ENCODE assay signal across 8 mouse cellular contexts in genomic region chr5:142404307-142404706, GRCm38 (mm10). TPM values are rescaled to one million over a fixed set of nuclear protein-coding genes. Genes with fewer than 3 reads are reported as not detected.
DNase-seq lines count a peak whose midpoint lies in the region; ATAC-seq lines count a peak whose summit lies in the region.
"Had no signal": no experiment of that assay in that cellular context is flagged by ENCODE, and none has a peak within 500 bp of the region (broad histone marks: within the 10 kb centered on the region; RNA-seq: fewer than 3 reads in every experiment).

No protein-coding gene starts in this region.

- H3K4me3 ChIP-seq in kidney, embryonic 16.5 days (ENCODE audit: low read length) = no peak overlapping the region
- H3K4me3 ChIP-seq in embryonic facial prominence, embryonic 13.5 days = no peak overlapping the region
- 0 out of 2 replicates have a peak overlapping the region, but pooled peaks have one; percentile 3 for H3K4me3 ChIP-seq in hindbrain, embryonic 14.5 days (replicated peaks; ENCODE audit: low read length)

- no peaks in the 10 kb centered on the region for H3K9me3 ChIP-seq in kidney, embryonic 16.5 days (ENCODE audit: low read length)
- H3K9me3 ChIP-seq in embryonic facial prominence, embryonic 13.5 days = no peaks in the 10 kb centered on the region
- no peaks in the 10 kb centered on the region for H3K9me3 ChIP-seq in hindbrain, embryonic 14.5 days (ENCODE audit: control insufficient read depth, low read length)

- 0 out of 2 replicates have a peak overlapping the region, but pooled peaks have one; percentile 7 for H3K4me2 ChIP-seq in kidney, embryonic 16.5 days (replicated peaks; ENCODE audit: low read depth, low read length)
- H3K4me2 ChIP-seq in embryonic facial prominence, embryonic 13.5 days = peak overlapping the region; percentile 93
- peak overlapping the region; percentile 65 for H3K4me2 ChIP-seq in hindbrain, embryonic 14.5 days (replicated peaks)

- peak overlapping the region; percentile 26; the same call in 1 of the 2 replicates for H3K9ac ChIP-seq in kidney, embryonic 16.5 days (replicated peaks; ENCODE audit: low read length)
- H3K9ac ChIP-seq in embryonic facial prominence, embryonic 13.5 days = peak overlapping the region; percentile 44; the same call in 1 of the 2 replicates
- H3K9ac ChIP-seq in hindbrain, embryonic 14.5 days = peak overlapping the region; percentile 83

- H3K4me1 ChIP-seq in kidney, embryonic 16.5 days (ENCODE audit: insufficient read depth, low read length) = peaks cover 67% of the 10 kb centered on the region
- H3K4me1 ChIP-seq in embryonic facial prominence, embryonic 13.5 days = peaks cover 76% of the 10 kb centered on the region
- H3K4me1 ChIP-seq in hindbrain, embryonic 14.5 days (replicated peaks; ENCODE audit: control insufficient read depth, insufficient read depth, low read length) = peaks cover 38% of the 10 kb centered on the region

- no peak for ATAC-seq in kidney, embryonic 16.5 days (ENCODE audit: low FRiP score, low TSS enrichment)
- ATAC-seq in embryonic facial prominence, embryonic 13.5 days (ENCODE audit: insufficient number of reproducible peaks, insufficient read depth, low FRiP score, low TSS enrichment, low read depth) = no peak
- no peak for ATAC-seq in hindbrain, embryonic 14.5 days (ENCODE audit: low FRiP score)

- no peak overlapping the region for H3K27ac ChIP-seq in kidney, embryonic 16.5 days (ENCODE audit: low read length)
- H3K27ac ChIP-seq in embryonic facial prominence, embryonic 13.5 days = no peak overlapping the region
- no peak overlapping the region for H3K27ac ChIP-seq in hindbrain, embryonic 14.5 days
- H3K27ac ChIP-seq: kidney, postnatal 0 days had no signal

- 74% methylated on average over 1 of the region's 1 CpGs for WGBS in kidney, embryonic 16.5 days
- WGBS in embryonic facial prominence, embryonic 13.5 days = 88% methylated on average over 1 of the region's 1 CpGs
- 100% methylated on average over 1 of the region's 1 CpGs for WGBS in hindbrain, embryonic 14.5 days

- no peak for DNase-seq in kidney, adult 18-20 months
- DNase-seq in hindbrain, embryonic 14.5 days (ENCODE audit: low spot score) = no peak
- peak; percentile 53 for DNase-seq in naive thymus-derived CD4-positive, alpha-beta T cell, adult 2 months (ENCODE audit: low read depth)
- no peak for DNase-seq in adrenal gland, postnatal 4 days (ENCODE audit: low spot score in 2 of 2)
- DNase-seq in spleen, adult 12 weeks (ENCODE audit: low spot score) = no peak

- peaks cover 6% of the 10 kb centered on the region; the same call in 1 of the 2 replicates for H3K36me3 ChIP-seq in kidney, embryonic 16.5 days (ENCODE audit: insufficient read depth, low read length)
- peaks cover 20% of the 10 kb centered on the region for H3K36me3 ChIP-seq in embryonic facial prominence, embryonic 13.5 days
- H3K36me3 ChIP-seq in hindbrain, embryonic 14.5 days (replicated peaks; ENCODE audit: control insufficient read depth, insufficient read depth) = peaks cover 3% of the 10 kb centered on the region; the same call in 1 of the 2 replicates

- no peaks in the 10 kb centered on the region for H3K27me3 ChIP-seq in kidney, embryonic 16.5 days (ENCODE audit: insufficient read depth, low read length)
- no peaks in the 10 kb centered on the region for H3K27me3 ChIP-seq in embryonic facial prominence, embryonic 13.5 days
- no peaks in the 10 kb centered on the region for H3K27me3 ChIP-seq in hindbrain, embryonic 14.5 days (ENCODE audit: control insufficient read depth, insufficient read depth, low read length)

RNA-seq across cellular contexts. Expression of gene Foxk1, which starts 3.0 kb away (rescaled TPM):
- 3.6 and 4.4 TPM in 2 replicates for polyA plus RNA-seq in kidney, embryonic 16.5 days (2015; fragmentation: Nextera tagmentation; extraction: Ambion mirVana)
- polyA plus RNA-seq in embryonic facial prominence, embryonic 13.5 days (2015; fragmentation: Nextera tagmentation; extraction: Ambion mirVana) = 5.0 and 6.3 TPM in 2 replicates
- 5.4 and 5.9 TPM in 2 replicates for polyA plus RNA-seq in hindbrain, embryonic 14.5 days (2014; fragmentation: Nextera tagmentation; extraction: Ambion mirVana)
- total RNA-seq in adrenal gland, postnatal 4 days (2021) = 10 to 100 TPM; 28.7 to 28.9 TPM

RNA-seq across cellular contexts. Expression of gene Ap5z1, which starts 59.4 kb away (rescaled TPM):
- polyA plus RNA-seq in kidney, embryonic 16.5 days (2015; fragmentation: Nextera tagmentation; extraction: Ambion mirVana) = 13.2 and 13.8 TPM in 2 replicates
- 8.9 and 9.7 TPM in 2 replicates for polyA plus RNA-seq in embryonic facial prominence, embryonic 13.5 days (2015; fragmentation: Nextera tagmentation; extraction: Ambion mirVana)
- polyA plus RNA-seq in hindbrain, embryonic 14.5 days (2014; fragmentation: Nextera tagmentation; extraction: Ambion mirVana) = 12.6 and 12.9 TPM in 2 replicates
- total RNA-seq in adrenal gland, postnatal 4 days (2021) = 10 to 100 TPM; 22.2 to 24.6 TPM

Comparison
In these comparisons a context has a peak if more than half of its experiments do, and no peak if none do; other contexts are left out.
1. H3K4me2 ChIP-seq: peak in every context shown above with its lines; median percentile 93 in embryonic facial prominence, embryonic 13.5 days; 65 in hindbrain, embryonic 14.5 days; 7 in kidney, embryonic 16.5 days.
2. H3K9ac ChIP-seq: peak in every context shown above with its lines; median percentile 83 in hindbrain, embryonic 14.5 days; 44 in embryonic facial prominence, embryonic 13.5 days; 26 in kidney, embryonic 16.5 days.